Mouse (Mus musculus) regulatory T cell (primary cell): ENCODE data around the gene Emp2.

ENCODE experiments used
- in situ Hi-C: fragments of 300-600 bp; cut with MboI, MseI; formaldehyde crosslinking; loops from one replicate; pipeline ENCODE4 v1.15.1; 2025; ENCODE audit warnings: high pct_unique_total_duplicates

Emp2 gene

DNA sequence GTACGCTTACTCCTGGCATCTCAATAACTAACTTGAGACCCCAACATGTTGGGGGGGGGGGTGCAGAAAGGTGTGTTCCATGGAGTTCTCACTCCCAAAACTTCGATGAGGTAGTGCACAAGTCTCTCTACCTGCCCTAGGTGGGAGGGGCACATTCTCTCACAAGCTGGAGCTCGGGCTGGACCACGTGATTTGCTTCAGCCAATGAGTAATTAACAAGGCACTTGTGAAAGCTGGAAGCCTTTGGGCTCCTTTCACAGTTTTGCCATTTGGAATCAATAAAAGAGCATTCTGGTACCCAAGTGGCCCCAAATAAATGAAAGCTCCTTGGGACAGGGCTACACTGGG is 3.4 kb upstream of the Emp2 start:
- in situ Hi-C loops, result no loop called here

DNA sequence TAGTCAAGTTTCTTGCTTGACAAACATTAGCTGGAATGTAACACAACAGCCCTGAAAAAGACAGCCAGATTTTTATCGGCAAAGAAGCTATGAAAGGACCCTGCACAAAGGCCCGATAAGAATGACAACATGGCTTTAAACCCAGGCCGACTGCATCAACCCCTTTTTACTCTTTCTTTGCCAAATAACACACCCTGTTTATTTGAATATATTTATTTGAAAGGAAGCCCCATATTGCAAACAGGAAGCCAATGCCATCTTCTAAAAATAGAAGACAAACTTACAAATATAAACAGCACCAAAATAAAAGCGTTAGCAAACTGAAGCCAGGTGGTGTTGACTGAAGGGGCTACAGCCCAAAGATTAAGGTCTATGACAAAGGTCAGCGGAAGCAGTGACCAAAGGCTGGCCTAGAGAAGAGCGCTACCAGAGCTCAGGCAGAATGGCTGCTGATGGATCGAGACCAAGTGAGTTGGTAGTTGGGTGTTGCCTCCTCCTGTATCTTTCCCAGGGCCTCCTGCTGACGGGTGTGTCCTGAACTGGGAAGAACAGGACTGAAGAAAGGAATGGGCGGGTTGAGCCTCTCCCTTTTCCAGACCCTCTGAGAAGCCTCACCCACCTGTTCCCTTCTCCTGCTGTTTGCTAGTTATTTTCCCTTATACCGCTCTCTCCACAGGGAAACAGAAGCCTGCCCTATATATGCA is 2.9 kb upstream of the Emp2 start:
- in situ Hi-C loops, result no loop called here

DNA sequence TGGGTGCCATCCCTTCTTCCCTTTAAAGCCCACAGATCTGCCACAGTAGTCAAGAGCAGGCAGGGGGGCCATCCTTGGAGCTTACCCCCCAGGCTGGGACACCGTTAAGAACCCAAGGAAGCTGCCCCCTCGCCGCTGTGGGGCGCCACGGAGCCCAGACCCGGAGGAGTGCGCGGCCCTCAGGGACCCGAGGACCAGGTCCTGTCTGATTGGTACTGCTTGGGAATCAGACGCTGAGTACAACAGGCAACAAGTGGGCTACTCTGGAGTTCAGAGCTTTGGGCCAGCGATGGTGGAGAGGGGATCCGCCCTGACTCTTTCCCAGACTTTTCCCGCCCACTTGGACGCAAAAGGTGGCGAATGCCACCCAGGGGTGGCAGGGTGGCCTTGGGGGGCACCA is 542 bp downstream of the Emp2 start:
- in situ Hi-C loops, result no loop called here

DNA sequence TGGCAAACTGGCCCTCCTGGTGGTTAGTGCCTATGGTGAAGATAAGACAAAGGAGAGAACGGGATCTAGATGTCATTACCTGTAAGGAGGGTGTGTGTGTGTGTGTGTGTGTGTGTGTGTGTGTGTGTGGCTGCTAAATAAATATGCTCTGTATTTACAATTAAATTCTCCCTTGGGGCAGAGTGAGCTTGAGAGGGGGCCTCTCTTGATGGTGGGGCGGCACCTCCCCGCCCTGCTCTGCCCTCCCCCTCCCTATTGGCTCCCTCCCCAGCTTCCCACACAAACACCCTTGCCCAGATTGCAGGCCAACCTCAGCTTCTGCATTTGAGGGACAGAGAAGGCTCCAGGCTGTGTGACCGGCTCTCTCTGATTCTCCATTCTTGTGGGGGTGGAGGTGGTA is 1.8 kb downstream of the Emp2 start:
- in situ Hi-C loops, result no loop called here

DNA sequence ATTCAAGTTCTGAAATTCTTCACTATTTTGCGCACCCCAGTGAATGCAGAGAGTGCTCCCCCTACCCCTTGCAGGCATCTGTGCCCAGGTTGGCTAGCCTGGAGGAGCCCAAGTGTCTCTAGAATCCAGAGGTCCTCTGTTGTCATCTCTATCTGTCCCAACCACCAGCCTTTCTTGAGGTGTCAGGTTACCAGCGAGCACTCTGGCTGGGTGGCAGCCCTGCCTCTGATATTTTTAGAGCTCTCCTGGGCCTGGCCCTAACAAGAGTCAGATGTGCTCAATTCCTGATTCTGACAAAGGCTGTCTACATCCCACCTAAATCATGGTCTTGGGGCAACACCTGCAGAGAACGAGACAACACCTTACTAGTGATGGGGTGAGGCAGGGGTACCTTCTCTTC is 2.7 kb downstream of the Emp2 start:
- in situ Hi-C loops, result no loop called here

DNA sequence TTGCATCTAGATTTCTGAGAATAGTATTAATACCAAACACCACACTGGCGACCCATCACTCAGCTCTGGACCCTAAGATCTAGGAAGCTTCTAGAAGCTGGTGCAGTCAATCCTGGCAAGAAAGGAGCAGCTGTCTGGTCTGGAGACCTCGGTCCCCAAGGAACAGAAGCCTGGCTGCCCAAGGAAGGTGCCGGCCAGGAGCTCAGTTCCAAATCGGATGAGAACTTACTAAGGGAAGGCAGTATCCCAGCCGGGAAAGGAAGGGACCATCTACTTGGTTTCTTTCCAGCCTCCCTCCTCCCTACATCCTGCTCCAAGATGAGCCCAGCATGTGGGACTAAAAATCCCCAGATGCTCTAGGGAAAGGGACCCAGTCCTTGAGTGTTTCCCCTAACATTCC is 3.3 kb downstream of the Emp2 start:
- in situ Hi-C loops, result no loop called here

DNA sequence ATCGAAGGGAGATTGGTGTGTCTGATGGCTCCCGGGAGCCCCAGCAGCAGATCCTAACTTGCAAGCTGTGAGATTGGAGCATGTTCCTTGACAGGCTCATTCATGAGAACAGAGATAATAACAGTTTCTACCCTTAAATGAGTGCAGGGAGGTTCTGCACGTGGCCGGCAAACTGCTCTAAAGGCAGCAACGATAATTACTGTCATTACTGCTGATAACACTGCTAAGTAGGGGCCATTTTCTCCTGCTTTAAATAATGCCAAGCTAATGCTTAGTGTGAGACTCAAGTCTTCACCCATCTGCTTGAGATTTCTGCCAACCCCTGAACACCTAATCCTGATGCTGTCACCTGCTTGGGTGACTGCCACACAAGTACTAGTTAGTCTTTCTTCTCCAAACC is 6.4 kb downstream of the Emp2 start:
- in situ Hi-C loops, result no loop called here

DNA sequence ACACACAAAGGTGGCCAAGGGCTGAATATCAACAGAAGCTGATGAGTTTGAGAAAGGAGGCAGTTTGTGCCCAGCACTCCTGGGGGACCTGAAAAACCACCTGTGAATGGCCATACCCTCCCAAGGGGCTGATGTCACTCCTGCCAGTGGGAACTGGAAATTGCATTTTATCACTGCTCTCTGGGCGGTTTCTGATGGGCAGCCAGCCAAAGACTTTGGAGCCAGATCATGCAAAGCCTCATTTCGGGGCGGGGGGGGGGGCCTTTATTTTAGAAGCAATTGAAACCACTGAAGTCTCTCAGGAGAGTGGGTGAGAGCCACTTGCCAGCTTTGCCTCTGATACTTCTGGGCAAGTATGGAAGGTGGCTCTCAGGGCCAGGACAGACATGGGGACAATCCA is 7.7 kb downstream of the Emp2 start:
- in situ Hi-C loops, result no loop called here

DNA sequence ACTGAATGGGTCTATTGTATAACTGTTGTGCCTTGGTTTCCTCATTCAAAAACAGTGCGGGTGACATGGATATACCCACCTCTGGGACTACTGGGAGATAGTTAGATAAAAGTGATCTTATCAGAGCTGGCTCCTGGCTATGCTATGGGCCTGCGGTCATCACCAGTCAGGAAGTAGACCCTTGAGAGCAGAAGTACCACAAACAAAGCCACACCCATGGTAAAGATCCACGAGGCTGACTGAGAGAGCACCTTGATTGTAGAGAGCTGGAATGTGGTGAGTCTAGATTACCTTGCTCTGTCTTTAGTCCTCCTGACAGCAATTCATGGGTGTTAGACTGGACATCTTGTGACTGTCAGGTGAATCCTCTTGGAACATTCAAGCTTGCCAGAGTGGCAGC is 12.4 kb downstream of the Emp2 start:
- in situ Hi-C loops, result no loop called here

DNA sequence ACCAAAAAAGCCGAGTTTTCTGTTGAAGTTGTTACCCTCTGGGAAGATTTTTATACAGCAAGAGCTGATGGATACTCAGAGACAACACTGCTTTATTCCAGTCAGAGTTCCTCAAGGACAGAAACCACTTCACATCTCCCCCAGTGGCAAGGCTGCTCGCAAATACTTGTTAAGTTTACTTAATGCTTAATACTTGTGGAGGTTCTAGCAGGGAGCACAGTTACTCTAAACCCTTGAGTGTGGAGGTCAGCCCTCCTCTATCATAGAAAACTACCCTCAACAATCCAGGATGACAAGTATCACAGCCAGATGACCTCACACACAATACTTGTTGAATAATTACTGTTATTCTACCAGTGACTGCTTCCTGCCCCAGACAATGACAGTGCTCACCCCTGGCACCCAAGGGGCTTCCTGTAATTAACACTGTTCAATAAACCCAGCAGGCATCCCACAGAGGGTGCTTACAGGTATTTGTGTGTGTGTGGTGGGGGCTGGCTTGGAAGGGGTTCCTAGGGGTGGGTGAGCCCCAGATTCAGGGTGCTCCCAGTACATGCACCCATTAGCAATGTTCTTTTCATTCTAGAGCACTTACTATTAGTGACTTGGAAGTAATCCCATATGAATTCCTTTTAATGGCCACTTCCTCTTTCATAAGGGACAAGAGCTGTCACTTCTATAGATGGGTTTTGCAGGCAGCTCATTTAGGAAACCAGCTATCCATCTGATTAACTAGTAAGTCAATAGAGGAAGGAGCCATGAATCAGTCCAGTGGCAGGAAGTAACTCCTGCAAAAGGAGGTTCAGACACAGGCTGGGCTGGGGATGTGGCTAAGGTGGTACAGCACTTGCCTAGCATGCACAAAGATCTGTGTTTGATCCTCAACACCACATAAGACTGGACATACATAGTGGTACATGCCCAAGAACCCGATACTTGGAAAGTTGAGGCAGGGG is 13.3 kb downstream of the Emp2 start:
- in situ Hi-C loops, result no loop called here

DNA sequence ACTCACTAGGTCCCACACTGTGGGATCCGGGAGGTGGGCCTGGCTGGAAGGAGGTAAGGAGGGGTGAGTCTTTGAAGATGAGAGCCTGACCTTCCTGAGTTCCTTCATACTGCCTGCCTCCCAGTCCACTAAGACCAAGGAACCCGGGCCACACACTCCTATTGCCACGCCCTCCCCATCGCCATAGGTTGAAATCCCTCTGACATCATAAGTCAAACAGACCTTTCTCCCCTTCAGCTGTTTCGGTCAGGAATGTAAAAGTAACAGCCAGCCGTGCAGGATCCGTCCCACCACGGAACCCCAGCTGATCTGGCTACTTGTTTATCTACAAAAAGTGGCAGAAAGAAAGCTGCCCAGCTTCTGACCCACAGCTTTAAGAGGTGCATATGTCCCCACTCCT is 14.1 kb downstream of the Emp2 start:
- in situ Hi-C loops, result loop anchor here (25.0 kb wide), 1 partner anchor 213 kb away; no protein-coding TSS in a partner anchor

DNA sequence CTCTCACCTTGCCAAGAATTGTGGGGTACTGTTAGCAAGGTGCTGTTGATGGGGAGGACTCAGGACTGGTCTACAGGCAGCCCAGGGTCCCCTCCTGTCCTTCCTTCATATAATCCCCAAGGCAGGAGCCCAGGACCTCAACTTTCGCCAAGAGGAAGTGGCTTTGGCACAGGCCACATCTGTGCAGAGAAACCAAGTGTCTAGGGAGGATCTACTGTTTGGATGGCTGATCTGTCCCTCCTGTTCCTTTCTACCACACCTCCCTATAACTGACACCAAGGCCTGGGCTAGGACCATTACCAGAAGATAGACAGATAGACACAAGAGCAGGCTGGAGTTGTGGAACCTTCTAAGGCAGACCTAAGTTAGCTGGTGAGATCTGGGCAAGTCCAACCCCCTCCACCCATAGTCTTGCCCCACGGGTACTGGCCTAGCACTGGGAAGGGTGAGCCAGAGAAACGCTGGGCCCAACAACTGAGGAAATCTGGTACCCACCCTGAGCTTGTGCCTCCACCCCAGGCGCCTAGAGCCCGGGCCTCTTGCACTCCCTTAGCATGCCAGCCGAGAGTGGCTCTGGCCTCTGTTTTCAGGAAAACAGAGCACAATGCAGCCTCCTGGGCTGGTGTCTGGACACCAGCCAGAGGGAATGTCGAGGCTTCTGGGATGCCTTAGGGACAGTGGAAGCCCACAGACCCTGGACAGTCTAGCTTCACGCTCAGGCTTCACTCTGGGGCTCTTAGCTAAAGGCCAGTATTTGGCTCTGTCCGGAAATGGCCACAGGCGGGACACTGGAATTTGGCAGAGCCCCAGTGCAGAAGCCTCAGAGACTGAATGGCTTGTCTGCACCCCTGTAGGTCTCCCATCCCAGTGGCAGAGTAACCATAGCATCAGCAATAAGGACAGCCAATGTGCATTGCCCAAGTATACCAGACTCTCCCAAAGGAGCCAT is 15.8 kb downstream of the Emp2 start:
- in situ Hi-C loops, result loop anchor here (25.0 kb wide), 1 partner anchor 214 kb away; no protein-coding TSS in a partner anchor

DNA sequence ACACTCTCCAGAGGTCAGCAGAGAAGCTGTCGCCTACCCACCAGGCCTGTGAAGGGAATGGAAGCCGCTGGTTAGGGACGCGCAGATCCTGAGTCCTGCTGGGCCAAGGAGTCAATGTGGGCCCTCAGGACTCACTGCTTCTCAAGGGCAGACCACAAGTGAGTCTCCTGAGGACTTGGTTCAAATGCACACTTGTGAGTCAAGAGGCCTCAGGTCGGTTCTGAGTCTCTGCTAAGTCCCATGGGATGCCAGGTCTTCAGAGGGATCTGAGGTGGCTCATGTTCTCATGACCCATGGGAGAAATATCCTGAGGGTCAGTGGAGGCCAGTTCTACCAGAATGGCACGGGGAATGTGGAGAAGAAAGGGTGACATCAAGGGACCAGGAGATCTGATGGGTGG is 25.7 kb downstream of the Emp2 start:
- in situ Hi-C loops, result loop anchor here (25.0 kb wide), 1 partner anchor 224 kb away; no protein-coding TSS in a partner anchor

DNA sequence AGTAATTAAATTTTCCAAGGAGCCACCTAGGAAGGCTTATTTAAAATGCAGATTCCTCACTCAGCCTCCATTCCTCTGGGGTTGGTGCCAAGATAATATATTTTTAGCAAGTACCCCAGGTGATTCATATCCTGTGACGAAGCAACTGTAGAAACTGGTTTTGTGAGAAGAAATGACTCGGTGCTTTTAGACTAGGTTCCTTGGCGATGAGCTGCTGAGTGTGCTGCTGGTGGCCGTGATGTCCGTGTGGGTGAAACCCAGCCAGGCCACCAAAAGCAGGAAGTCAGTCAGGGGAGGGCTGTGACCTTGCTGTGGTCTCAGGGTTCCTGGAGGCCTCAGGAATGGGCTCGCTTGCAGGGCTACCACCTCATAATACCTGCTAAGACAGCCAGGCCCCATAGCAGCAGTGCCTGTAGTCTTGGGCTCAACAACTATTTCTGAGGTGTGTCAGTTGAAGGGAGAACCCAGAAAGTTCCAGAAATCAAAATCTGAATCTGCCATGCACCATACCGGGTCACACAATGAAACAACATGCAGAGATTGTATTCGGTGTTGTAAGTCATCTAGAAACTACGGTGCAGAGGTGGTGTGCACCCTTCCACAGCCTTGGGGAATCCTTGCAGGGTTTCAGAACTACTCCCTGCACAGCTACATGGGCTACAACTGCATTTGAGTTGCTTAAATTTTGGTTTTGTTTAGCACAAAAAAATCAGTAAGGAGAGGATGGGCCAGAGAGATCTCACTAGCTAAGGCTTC is 27.1 kb downstream of the Emp2 start:
- in situ Hi-C loops, result loop anchor here (25.0 kb wide), 1 partner anchor 226 kb away; no protein-coding TSS in a partner anchor

DNA sequence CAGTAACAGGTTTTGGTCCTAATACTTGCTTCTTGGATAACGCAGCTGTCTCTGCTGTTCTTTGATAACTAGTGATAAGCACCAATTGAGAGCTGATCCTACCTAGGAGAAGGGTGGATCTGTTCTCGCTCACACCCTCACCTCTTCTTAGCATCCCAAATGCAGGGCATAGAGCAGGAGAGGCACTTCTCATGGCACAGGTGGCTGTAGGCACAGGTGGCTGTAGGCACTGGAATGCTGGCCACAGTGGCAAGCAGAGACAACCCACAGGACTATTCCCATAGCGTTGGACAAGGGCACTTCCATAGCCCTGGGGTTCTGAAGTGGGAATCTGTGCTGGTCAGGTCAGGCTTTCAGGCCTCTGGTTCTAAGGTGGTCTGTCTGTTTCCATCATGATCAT is 31.9 kb downstream of the Emp2 start:
- in situ Hi-C loops, result loop anchor here (25.0 kb wide), 1 partner anchor 230 kb away; no protein-coding TSS in a partner anchor

DNA sequence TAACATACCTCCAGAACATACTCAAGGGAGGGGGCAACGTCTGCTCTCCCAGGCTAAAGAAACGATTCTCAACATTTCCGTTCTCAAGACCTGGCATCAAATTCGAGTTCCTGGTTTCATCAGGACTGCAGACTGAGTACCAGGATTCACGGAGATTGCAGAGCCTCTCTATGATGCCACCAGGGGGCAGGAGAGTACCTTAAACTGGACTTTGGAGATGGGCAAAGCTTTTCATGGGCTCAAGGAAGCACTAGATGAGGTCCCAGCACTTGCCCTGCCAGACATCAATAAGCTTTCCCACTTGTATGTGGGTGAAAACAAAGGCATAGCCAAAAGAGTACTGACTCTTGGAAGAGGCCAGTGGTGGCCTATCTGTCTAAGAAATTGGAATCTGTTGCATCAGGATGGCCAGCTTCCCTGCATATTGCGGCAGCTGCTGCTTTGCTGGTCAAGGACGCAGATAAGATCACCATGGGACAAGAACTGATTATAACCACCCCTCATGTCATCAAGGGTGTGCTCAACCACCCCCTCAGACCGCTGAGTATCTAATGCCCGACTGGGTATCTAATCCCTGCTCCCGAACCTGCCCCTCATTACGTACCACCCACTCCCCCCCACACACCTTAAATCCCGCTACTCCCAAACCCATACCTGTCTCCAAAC is 33.3 kb downstream of the Emp2 start:
- in situ Hi-C loops, result loop anchor here (25.0 kb wide), 1 partner anchor 232 kb away; no protein-coding TSS in a partner anchor

DNA sequence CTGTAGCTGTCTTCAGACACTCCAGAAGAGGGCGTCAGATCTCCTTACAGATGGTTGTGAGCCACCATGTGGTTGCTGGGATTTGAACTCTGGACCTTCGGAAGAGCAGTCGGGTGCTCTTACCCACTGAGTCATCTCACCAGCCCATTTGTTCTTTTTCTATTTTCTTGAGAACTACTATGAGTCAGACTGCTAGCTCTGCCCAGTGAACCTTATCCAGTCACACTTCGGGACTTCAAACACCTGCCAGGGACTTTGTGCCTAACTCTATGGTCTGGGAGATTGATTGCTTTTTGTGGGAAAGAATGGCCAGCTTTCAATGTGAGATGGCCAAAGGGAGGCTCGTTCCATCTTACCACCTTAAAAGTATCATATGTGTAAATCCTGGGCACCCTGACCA is 37.0 kb downstream of the Emp2 start:
- in situ Hi-C loops, result loop anchor here (5.0 to 25.0 kb wide), 2 partner anchors 121 to 236 kb away; partner anchors contain the start of gene Tekt5

DNA sequence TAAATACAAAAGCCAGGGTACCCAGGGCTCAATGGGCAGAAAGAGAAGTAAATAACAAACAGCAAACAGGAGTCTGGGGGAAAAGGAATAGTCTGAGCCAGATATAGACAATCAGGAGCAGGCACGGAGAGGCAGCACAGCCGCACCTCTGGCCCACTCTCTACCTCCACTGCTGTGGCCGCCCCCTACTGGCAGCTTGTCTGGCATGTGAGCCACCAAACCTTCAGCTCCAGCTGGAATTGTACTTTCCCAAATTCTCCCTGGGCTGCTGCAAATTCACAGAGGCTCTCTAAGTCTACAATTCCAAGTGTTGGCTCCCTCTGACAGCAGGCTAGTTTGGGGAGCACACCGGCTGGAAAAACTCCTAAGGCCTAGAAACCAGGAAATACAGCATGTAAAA is 39.3 kb downstream of the Emp2 start:
- in situ Hi-C loops, result no loop called here

DNA sequence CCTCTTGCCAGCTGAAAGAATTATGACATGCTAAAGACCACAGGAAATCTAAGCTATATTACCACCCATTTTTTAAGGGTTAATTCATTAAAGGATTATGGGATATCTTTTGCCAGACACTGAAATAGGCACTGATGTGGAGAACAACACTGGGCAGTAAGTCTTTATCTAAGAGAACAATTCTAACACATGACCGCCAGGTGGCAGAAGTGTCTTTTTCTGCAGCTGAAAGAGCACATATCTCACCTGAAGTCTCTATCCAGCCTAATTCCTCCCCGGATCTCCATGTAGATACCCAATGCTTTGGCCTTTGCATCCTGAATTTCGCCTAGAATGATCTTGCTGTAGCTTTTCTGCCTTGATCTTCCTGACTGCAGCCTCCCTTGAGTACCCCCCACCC is 41.5 kb downstream of the Emp2 start:
- in situ Hi-C loops, result no loop called here

DNA sequence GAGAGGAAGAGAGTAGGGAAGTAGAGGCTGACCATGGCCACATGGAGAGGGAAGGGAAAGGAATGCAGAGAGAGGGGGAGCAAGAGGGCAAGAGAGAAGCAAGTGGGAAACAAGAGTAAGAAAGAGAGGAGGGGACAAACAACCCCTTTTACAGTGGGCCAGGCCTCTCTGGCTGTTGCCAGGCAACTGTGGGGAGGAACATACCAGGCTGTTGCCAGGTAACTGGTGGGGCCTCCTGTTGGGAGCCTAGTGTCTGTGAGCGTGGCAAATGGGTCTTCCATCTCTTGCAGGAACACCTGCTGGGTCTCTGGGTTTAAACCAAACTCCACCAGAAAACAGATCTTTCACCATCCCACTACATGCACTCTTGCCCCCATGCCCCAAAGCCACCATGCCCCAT is 59.8 kb downstream of the Emp2 start:
- in situ Hi-C loops, result no loop called here
